Mouse (Mus musculus): Measurements from ENCODE around the gene Tmbim4. TPM values are rescaled to one million over a fixed set of nuclear protein-coding genes. Genes with fewer than 3 reads are reported as not detected.
A peak's percentile ranks its signal among the peaks of the same experiment; 100 is the strongest.
"Not testable (repeated sequence)": the region's sequence is repeated elsewhere in the genome, so short reads cannot be mapped to it uniquely, and the experiment has no call there.

The Tmbim4 gene
- polyA plus RNA-seq, 1 experiment from 2014 or later: 86.1 TPM

- peaks cover 18% of the 10 kb centered on the region for H3K4me1 ChIP-seq
- peak within 1 kb of the TSS; percentile 62 for H3K4me3 ChIP-seq
- ATAC-seq: peak; percentile 50
- H3K36me3 ChIP-seq: no peaks in the 10 kb centered on the region
- H3K9ac ChIP-seq: peak within 1 kb of the TSS; percentile 62
- peak within 1 kb of the TSS; percentile 62 for H3K27ac ChIP-seq
- H3K4me2 ChIP-seq: peak within 1 kb of the TSS; percentile 88
- H3K27me3 ChIP-seq (replicated peaks): peaks cover 44% of the 10 kb centered on the region
- 3% methylated on average over 13 of the region's 13 CpGs for whole genome bisulfite sequencing (ENCODE audit: insufficient replicate concordance)
- H3K9me3 ChIP-seq (replicated peaks): no peaks in the 10 kb centered on the region
Measured at GRCm38 (mm10) chr10:120201961-120202402, 592 bp downstream of the Tmbim4 start, which contains the start of gene Irak3. TSS of gene Irak3 (minus strand) at chr10:120202130.

GRCm38 (mm10) chr10:120202467-120203250 lies 1.3 kb downstream of the Tmbim4 start:
- Histone ChIP-seq H3K9ac (no peak overlapping the region), H3K36me3 (no peaks in the 10 kb centered on the region), H3K27ac (no peak overlapping the region), H3K4me2 (0 out of 2 replicates have a peak overlapping the region, but pooled peaks have one; percentile 88), H3K4me1 (peaks cover 18% of the 10 kb centered on the region), H3K4me3 (peak overlapping the region; percentile 62; the same call in 1 of the 2 replicates), H3K9me3 (replicated peaks) (no peaks in the 10 kb centered on the region), H3K27me3 (replicated peaks) (peaks cover 44% of the 10 kb centered on the region)
- 57% methylated on average over 16 of the region's 16 CpGs for WGBS (ENCODE audit: insufficient replicate concordance)
- no peak for ATAC-seq

- Histone ChIP-seq H3K9ac (no peak overlapping the region), H3K27ac (no peak overlapping the region), H3K36me3 (no peaks in the 10 kb centered on the region), H3K4me2 (no peak overlapping the region), H3K27me3 (replicated peaks) (peaks cover 35% of the 10 kb centered on the region), H3K4me3 (no peak overlapping the region), H3K4me1 (peaks cover 21% of the 10 kb centered on the region), H3K9me3 (replicated peaks) (no peaks in the 10 kb centered on the region)
- no peak for ATAC-seq
- WGBS (ENCODE audit: insufficient replicate concordance): 71% methylated on average over 13 of the region's 13 CpGs
Measured at GRCm38 (mm10) chr10:120204591-120205210, 3.3 kb downstream of the Tmbim4 start.

GRCm38 (mm10) chr10:120208015-120208414 lies 6.6 kb downstream of the Tmbim4 start:
- 0 out of 2 replicates have a peak, but pooled peaks cover 5% of the 10 kb centered on the region for H3K9me3 ChIP-seq (replicated peaks)
- H3K4me1 ChIP-seq: peaks cover 9% of the 10 kb centered on the region
- H3K27me3 ChIP-seq (replicated peaks): 0 out of 2 replicates have a peak, but pooled peaks cover 5% of the 10 kb centered on the region
- H3K4me3 ChIP-seq: peak overlapping the region; percentile 94; the same call in 1 of the 2 replicates
- H3K4me2 ChIP-seq: peak overlapping the region; percentile 71
- H3K36me3 ChIP-seq: peaks cover 16% of the 10 kb centered on the region
- WGBS (ENCODE audit: insufficient replicate concordance): 61% methylated on average over 8 of the region's 8 CpGs
- H3K27ac ChIP-seq: no peak overlapping the region
- no peak overlapping the region for H3K9ac ChIP-seq
- no peak for ATAC-seq

GRCm38 (mm10) chr10:120208575-120209538 lies 7.5 kb downstream of the Tmbim4 start:
- peaks cover 16% of the 10 kb centered on the region for H3K36me3 ChIP-seq
- peak; percentile 85 for ATAC-seq
- H3K9me3 ChIP-seq (replicated peaks): 0 out of 2 replicates have a peak, but pooled peaks cover 5% of the 10 kb centered on the region
- WGBS (ENCODE audit: insufficient replicate concordance): 2% methylated on average over 53 of the region's 53 CpGs
- peak overlapping the region; percentile 65 for H3K27ac ChIP-seq
- H3K4me2 ChIP-seq: peak overlapping the region; percentile 71
- H3K27me3 ChIP-seq (replicated peaks): 0 out of 2 replicates have a peak, but pooled peaks cover 3% of the 10 kb centered on the region
- H3K4me3 ChIP-seq: peak overlapping the region; percentile 94
- H3K9ac ChIP-seq: peak overlapping the region; percentile 87
- peaks cover 9% of the 10 kb centered on the region for H3K4me1 ChIP-seq

- peaks cover 9% of the 10 kb centered on the region for H3K4me1 ChIP-seq
- 0 out of 2 replicates have a peak, but pooled peaks cover 5% of the 10 kb centered on the region for H3K9me3 ChIP-seq (replicated peaks)
- H3K4me2 ChIP-seq: peak overlapping the region; percentile 71
- peaks cover 16% of the 10 kb centered on the region for H3K36me3 ChIP-seq
- WGBS (ENCODE audit: insufficient replicate concordance): 52% methylated on average over 6 of the region's 6 CpGs
- no peaks in the 10 kb centered on the region for H3K27me3 ChIP-seq (replicated peaks)
- H3K9ac ChIP-seq: peak overlapping the region; percentile 87
- no peak overlapping the region for H3K27ac ChIP-seq
- peak overlapping the region; percentile 94 for H3K4me3 ChIP-seq
- ATAC-seq: no peak
Measured at GRCm38 (mm10) chr10:120209539-120209925, 8.1 kb downstream of the Tmbim4 start.

DNA sequence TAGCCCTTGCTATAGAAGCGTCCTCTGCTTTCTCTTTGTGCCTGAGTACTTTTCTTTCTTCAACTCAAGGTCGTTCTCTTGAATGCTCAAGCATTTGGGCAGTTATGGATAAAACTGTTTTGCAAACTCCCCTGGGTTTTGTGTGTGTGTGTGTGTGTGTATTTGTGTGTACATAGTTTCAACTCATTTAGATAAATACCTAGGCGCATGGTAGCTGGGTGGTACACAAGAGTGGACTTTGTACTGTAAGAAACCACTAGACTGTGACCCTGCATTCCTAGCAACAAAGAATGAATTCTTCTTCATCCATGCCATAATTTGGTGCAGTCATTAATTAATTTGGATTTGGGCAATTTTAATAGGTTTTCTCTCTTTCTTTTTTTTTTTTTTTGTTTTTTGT lies 8.7 kb downstream of the Tmbim4 start:
- H3K9me3 ChIP-seq (replicated peaks): 0 out of 2 replicates have a peak, but pooled peaks cover 5% of the 10 kb centered on the region
- peaks cover 9% of the 10 kb centered on the region for H3K4me1 ChIP-seq
- peak overlapping the region; percentile 71 for H3K4me2 ChIP-seq
- WGBS (ENCODE audit: insufficient replicate concordance): 76% methylated on average over 3 of the region's 3 CpGs
- no peak overlapping the region for H3K27ac ChIP-seq
- ATAC-seq: no peak
- no peaks in the 10 kb centered on the region for H3K27me3 ChIP-seq (replicated peaks)
- H3K4me3 ChIP-seq: peak overlapping the region; percentile 94; the same call in 1 of the 2 replicates
- no peak overlapping the region for H3K9ac ChIP-seq
- peaks cover 16% of the 10 kb centered on the region for H3K36me3 ChIP-seq

DNA sequence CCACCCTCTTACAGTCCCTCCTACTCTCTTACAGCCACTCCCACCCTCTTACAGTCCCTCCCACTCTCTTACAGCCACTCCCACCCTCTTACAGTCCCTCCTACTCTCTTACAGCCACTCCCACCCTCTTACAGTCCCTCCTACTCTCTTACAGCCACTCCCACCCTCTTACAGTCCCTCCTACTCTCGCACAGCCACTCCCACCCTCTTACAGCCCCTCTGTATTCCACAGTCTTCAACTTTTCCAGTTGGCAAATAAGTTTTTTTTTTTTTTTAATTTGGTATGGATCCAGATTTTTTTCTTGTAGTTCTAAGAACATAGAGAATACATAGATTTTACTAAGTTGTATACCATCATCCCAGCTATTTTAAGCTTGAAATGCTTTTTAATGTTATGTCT lies 15.7 kb downstream of the Tmbim4 start:
- not testable (repeated sequence) for H3K4me2 ChIP-seq; ATAC-seq; H3K27ac ChIP-seq; H3K4me1 ChIP-seq; H3K9ac ChIP-seq; H3K4me3 ChIP-seq; H3K27me3 ChIP-seq (replicated peaks); H3K9me3 ChIP-seq (replicated peaks)
- peaks cover 40% of the 10 kb centered on the region for H3K36me3 ChIP-seq
- 60% methylated on average over 1 of the region's 1 CpGs for WGBS (ENCODE audit: insufficient replicate concordance)

DNA sequence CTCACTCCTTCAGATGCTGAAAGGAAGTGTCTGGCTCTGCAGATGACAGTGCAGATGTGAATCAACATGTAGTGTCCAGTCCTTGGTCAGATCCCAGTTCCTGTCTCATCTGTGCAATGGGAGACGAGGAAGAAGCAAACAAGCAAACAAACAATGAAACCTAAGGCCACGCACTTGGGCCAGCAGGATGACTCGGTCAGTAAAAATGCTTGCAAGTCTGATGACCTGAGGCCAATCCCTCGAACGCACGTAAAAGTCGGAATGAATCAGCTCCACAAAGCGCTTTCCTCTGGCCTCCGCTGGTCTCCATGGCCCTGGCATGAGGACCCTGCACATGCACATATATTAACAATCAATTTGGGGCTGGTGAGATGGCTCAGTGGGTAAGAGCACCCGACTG lies 17.6 kb downstream of the Tmbim4 start:
- Histone ChIP-seq H3K9me3 (replicated peaks) (no peaks in the 10 kb centered on the region), H3K4me2 (no peak overlapping the region), H3K4me3 (no peak overlapping the region), H3K9ac (no peak overlapping the region), H3K27ac (no peak overlapping the region), H3K36me3 (peaks cover 45% of the 10 kb centered on the region), H3K27me3 (replicated peaks) (no peaks in the 10 kb centered on the region), H3K4me1 (0 out of 2 replicates have a peak, but pooled peaks cover 3% of the 10 kb centered on the region)
- no peak for ATAC-seq
- 87% methylated on average over 10 of the region's 10 CpGs for WGBS (ENCODE audit: insufficient replicate concordance)

DNA sequence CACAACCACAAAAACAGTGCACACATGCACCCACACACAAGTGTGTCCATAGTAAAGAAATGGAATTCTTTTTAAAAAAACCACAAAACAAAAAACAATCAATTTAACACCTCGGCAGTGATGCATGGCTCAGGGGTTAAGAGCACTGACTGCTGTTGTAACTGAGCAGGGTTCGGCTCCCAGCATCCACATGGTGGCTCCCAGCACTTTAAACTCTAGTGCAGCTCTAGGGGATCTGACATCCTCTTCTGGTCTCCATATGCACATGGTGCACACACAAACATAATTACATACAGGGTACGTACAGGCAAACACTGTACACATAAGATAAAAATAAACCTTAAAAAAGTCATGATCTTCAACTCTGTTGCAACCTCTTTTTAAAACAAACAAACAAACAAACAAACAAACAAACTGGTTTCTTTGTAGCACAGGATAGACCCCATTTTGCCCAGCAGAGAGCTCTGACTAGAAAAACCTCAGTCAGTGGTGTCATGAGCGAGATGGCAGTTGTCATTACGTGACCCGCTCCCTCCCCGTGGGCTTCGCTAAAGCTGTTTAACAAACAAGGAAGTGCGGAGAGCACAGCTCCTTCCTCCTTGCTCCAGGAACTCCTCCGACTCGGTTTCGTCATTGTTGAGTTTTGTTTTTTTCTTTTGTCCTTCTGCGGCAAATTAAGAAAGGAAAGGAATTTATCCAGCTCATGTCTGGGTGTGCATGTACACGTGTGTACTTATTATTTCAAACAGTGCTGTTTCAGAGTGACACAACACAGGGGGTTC lies 18.4 kb downstream of the Tmbim4 start:
- WGBS (ENCODE audit: insufficient replicate concordance): 56% methylated on average over 14 of the region's 14 CpGs
- H3K4me3 ChIP-seq: no peak overlapping the region
- no peaks in the 10 kb centered on the region for H3K9me3 ChIP-seq (replicated peaks)
- ATAC-seq: no peak
- no peak overlapping the region for H3K9ac ChIP-seq
- H3K4me1 ChIP-seq: 0 out of 2 replicates have a peak, but pooled peaks cover 3% of the 10 kb centered on the region
- H3K27me3 ChIP-seq (replicated peaks): no peaks in the 10 kb centered on the region
- H3K36me3 ChIP-seq: peaks cover 52% of the 10 kb centered on the region
- H3K27ac ChIP-seq: no peak overlapping the region
- no peak overlapping the region for H3K4me2 ChIP-seq

All from liver, embryonic 12.5 days (tissue).